Mouse (Mus musculus): Measurements from ENCODE around the gene Raph1. TPM values are rescaled to one million over a fixed set of nuclear protein-coding genes. Genes with fewer than 3 reads are reported as not detected.

The Raph1 gene
- total and polyA plus RNA-seq, 2 experiments from 2014 or later: 41.4 to 139 TPM

DNA sequence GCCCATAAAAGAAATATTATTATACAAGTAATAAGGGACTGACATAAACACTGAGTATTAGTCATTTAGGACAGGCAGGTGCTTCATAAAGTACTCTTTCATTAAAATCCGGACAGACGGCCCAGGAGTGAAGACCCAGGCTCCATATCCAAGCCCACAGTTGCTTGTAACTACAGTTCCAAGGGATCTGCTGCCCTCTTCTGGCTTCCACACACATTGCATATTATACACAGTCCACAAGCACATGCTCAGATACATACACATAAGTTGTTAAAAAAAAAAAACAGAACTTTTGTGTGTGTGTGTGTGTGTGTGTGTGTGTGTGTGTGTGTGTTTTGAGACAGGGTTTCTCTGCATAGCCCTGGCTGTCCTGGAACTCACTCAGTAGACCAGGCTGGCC lies 32.0 kb downstream of the Raph1 start:
- no peak overlapping the region for H3K9ac ChIP-seq (replicated peaks; ENCODE audit: low read depth, low read length)
- no peak for TF ChIP-seq CTCF (IDR thresholded peaks at IDR 0.05; ENCODE audit: low read depth)
- TF ChIP-seq EP300 (IDR thresholded peaks at IDR 0.05; ENCODE audit: low read depth): no peak
- DNase-seq (ENCODE audit: low spot score): no peak

GRCm38 (mm10) chr1:60530636-60531035 lies 36.3 kb downstream of the Raph1 start:
- no peak overlapping the region for H3K27ac ChIP-seq (ENCODE audit: low read depth)
- WGBS: 81% methylated on average over 2 of the region's 2 CpGs
- ATAC-seq (ENCODE audit: insufficient read depth, low read depth) (no peak), DNase-seq (ENCODE audit: low spot score) (no peak)
- H3K4me2 ChIP-seq (ENCODE audit: low read depth, low read length): no peak overlapping the region
- no peaks in the 10 kb centered on the region for H3K27me3 ChIP-seq (ENCODE audit: control insufficient read depth, insufficient read depth, low read length)
- peaks cover 52% of the 10 kb centered on the region for H3K36me3 ChIP-seq (replicated peaks; ENCODE audit: control insufficient read depth, insufficient read depth, low read length)
- H3K9ac ChIP-seq (replicated peaks; ENCODE audit: low read depth, low read length): no peak overlapping the region
- no peaks in the 10 kb centered on the region for H3K4me1 ChIP-seq (ENCODE audit: control insufficient read depth, insufficient read depth)
- no peak overlapping the region for H3K4me3 ChIP-seq (ENCODE audit: low read depth, low read length)
- no peak for TF ChIP-seq EP300 (IDR thresholded peaks at IDR 0.05; ENCODE audit: low read depth)
- no peak for TF ChIP-seq CTCF (IDR thresholded peaks at IDR 0.05; ENCODE audit: low read depth)
- H3K9me3 ChIP-seq (replicated peaks; ENCODE audit: control insufficient read depth, low read length): no peaks in the 10 kb centered on the region

More for the DNA sequence above, 32.0 kb downstream of the Raph1 start:
- H3K9me3 ChIP-seq (replicated peaks; ENCODE audit: control insufficient read depth, low read length): no peaks in the 10 kb centered on the region
- H3K4me3 ChIP-seq (ENCODE audit: low read depth, low read length): no peak overlapping the region
- H3K4me2 ChIP-seq (ENCODE audit: low read depth, low read length): no peak overlapping the region
- peaks cover 25% of the 10 kb centered on the region for H3K36me3 ChIP-seq (replicated peaks; ENCODE audit: control insufficient read depth, insufficient read depth, low read length)
- WGBS: 93% methylated on average over 2 of the region's 2 CpGs
- H3K27me3 ChIP-seq (ENCODE audit: control insufficient read depth, insufficient read depth, low read length): no peaks in the 10 kb centered on the region
- H3K27ac ChIP-seq (ENCODE audit: low read depth): no peak overlapping the region
- ATAC-seq (ENCODE audit: insufficient read depth, low read depth): no peak
- H3K4me1 ChIP-seq (ENCODE audit: control insufficient read depth, insufficient read depth): no peaks in the 10 kb centered on the region; the same call in 1 of the 2 replicates

- WGBS: 87% methylated on average over 6 of the region's 6 CpGs
- no peak for ATAC-seq (ENCODE audit: insufficient read depth, low read depth)
- Histone ChIP-seq H3K27me3 (ENCODE audit: control insufficient read depth, insufficient read depth, low read length) (no peaks in the 10 kb centered on the region), H3K4me2 (ENCODE audit: low read depth, low read length) (no peak overlapping the region), H3K9me3 (replicated peaks; ENCODE audit: control insufficient read depth, low read length) (no peaks in the 10 kb centered on the region), H3K4me1 (ENCODE audit: control insufficient read depth, insufficient read depth) (no peaks in the 10 kb centered on the region), H3K4me3 (ENCODE audit: low read depth, low read length) (no peak overlapping the region), H3K36me3 (replicated peaks; ENCODE audit: control insufficient read depth, insufficient read depth, low read length) (peaks cover 57% of the 10 kb centered on the region), H3K9ac (replicated peaks; ENCODE audit: low read depth, low read length) (no peak overlapping the region), H3K27ac (ENCODE audit: low read depth) (no peak overlapping the region)
- TF ChIP-seq EP300 (IDR thresholded peaks at IDR 0.05; ENCODE audit: low read depth) (no peak), CTCF (IDR thresholded peaks at IDR 0.05; ENCODE audit: low read depth) (0 out of 2 replicates have a peak, but pooled peaks have one; percentile 6)
- no peak for DNase-seq (ENCODE audit: low spot score)
These were observed 36.8 kb downstream of the Raph1 start for GRCm38 (mm10) chr1:60530107-60530506.

- no peak overlapping the region for H3K4me3 ChIP-seq (ENCODE audit: low read depth, low read length)
- H3K4me2 ChIP-seq (ENCODE audit: low read depth, low read length): no peak overlapping the region
- H3K4me1 ChIP-seq (ENCODE audit: control insufficient read depth, insufficient read depth): no peaks in the 10 kb centered on the region
- H3K9ac ChIP-seq (replicated peaks; ENCODE audit: low read depth, low read length): no peak overlapping the region
- H3K27me3 ChIP-seq (ENCODE audit: control insufficient read depth, insufficient read depth, low read length): no peaks in the 10 kb centered on the region
- H3K36me3 ChIP-seq (replicated peaks; ENCODE audit: control insufficient read depth, insufficient read depth, low read length): peaks cover 39% of the 10 kb centered on the region
- H3K27ac ChIP-seq (ENCODE audit: low read depth): no peak overlapping the region
- ATAC-seq (ENCODE audit: insufficient read depth, low read depth) (no peak), DNase-seq (ENCODE audit: low spot score) (no peak)
- no peaks in the 10 kb centered on the region for H3K9me3 ChIP-seq (replicated peaks; ENCODE audit: control insufficient read depth, low read length)
- 38% methylated on average over 2 of the region's 2 CpGs for WGBS
- TF ChIP-seq EP300 (IDR thresholded peaks at IDR 0.05; ENCODE audit: low read depth): no peak
- TF ChIP-seq CTCF (IDR thresholded peaks at IDR 0.05; ENCODE audit: low read depth): no peak
These were observed 56.3 kb downstream of the Raph1 start for GRCm38 (mm10) chr1:60510584-60510983.

DNA sequence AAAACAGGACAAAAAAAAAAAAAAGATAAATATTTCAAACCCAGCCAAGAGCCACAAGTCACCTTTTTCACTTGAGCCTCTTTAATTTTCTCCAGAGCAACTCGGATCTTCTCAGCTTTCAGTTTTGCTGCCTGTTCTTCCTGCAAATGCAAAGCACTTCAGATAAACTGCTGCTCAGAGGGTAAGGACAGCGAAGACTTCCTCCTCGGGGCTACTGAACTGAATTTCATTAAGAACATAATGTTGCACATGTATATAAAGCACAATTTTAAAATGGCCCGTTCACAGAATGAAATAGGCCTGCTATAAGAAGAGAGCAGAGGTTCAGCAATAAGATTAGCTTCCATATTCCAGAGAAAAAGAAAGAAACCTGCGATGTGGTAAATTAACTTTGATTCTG lies 63.4 kb downstream of the Raph1 start:
- DNase-seq (ENCODE audit: low spot score) (no peak), ATAC-seq (ENCODE audit: insufficient read depth, low read depth) (no peak)
- H3K27ac ChIP-seq (ENCODE audit: low read depth): no peak overlapping the region; the same call in 1 of the 2 replicates
- no peak for TF ChIP-seq CTCF (IDR thresholded peaks at IDR 0.05; ENCODE audit: low read depth)
- no peak for TF ChIP-seq EP300 (IDR thresholded peaks at IDR 0.05; ENCODE audit: low read depth)
- peaks cover 60% of the 10 kb centered on the region for H3K36me3 ChIP-seq (replicated peaks; ENCODE audit: control insufficient read depth, insufficient read depth, low read length)
- no peaks in the 10 kb centered on the region for H3K9me3 ChIP-seq (replicated peaks; ENCODE audit: control insufficient read depth, low read length)
- no peak overlapping the region for H3K9ac ChIP-seq (replicated peaks; ENCODE audit: low read depth, low read length)
- H3K4me2 ChIP-seq (ENCODE audit: low read depth, low read length): no peak overlapping the region
- H3K4me1 ChIP-seq (ENCODE audit: control insufficient read depth, insufficient read depth): no peaks in the 10 kb centered on the region
- H3K27me3 ChIP-seq (ENCODE audit: control insufficient read depth, insufficient read depth, low read length): no peaks in the 10 kb centered on the region
- 63% methylated on average over 5 of the region's 5 CpGs for WGBS
- no peak overlapping the region for H3K4me3 ChIP-seq (ENCODE audit: low read depth, low read length)

- Histone ChIP-seq H3K27ac (ENCODE audit: low read depth) (no peak overlapping the region), H3K36me3 (replicated peaks; ENCODE audit: control insufficient read depth, insufficient read depth, low read length) (peaks cover 91% of the 10 kb centered on the region), H3K27me3 (ENCODE audit: control insufficient read depth, insufficient read depth, low read length) (no peaks in the 10 kb centered on the region), H3K4me2 (ENCODE audit: low read depth, low read length) (no peak overlapping the region), H3K4me1 (ENCODE audit: control insufficient read depth, insufficient read depth) (no peaks in the 10 kb centered on the region), H3K9me3 (replicated peaks; ENCODE audit: control insufficient read depth, low read length) (no peaks in the 10 kb centered on the region), H3K4me3 (ENCODE audit: low read depth, low read length) (no peak overlapping the region), H3K9ac (replicated peaks; ENCODE audit: low read depth, low read length) (no peak overlapping the region)
- ATAC-seq (ENCODE audit: insufficient read depth, low read depth) (no peak), DNase-seq (ENCODE audit: low spot score) (no peak)
- TF ChIP-seq CTCF (IDR thresholded peaks at IDR 0.05; ENCODE audit: low read depth): no peak
- TF ChIP-seq EP300 (IDR thresholded peaks at IDR 0.05; ENCODE audit: low read depth): no peak
- 31% methylated on average over 6 of the region's 6 CpGs for WGBS
These were observed 73.5 kb downstream of the Raph1 start for GRCm38 (mm10) chr1:60493421-60493820.

All from heart, postnatal 0 days (tissue).